Mouse (Mus musculus) stomach, postnatal 0 days (tissue): ENCODE measurements at regions not wholly inside any gene's neighbourhood (a gene's known extent, or its start where the extent isn't known, plus 50 kb on each side); places are given as distances from the start of the nearest gene placed in this dataset.

Source experiments
- CTCF ChIP-seq: IDR thresholded peaks from 2 replicates; pipeline ENCODE4 v1.5.1; 2016; ENCODE audit warnings: antibody characterized with exemption, low read depth, mild to moderate bottlenecking, moderate library complexity
- EP300 ChIP-seq: optimal IDR thresholded peaks from 2 replicates; pipeline ENCODE3; 2016; ENCODE audit warnings: antibody characterized with exemption

- TF ChIP-seq EP300 (no peak), CTCF (no peak)
Observed at GRCm38 (mm10) chr4:21369314-21369713, 316.4 kb downstream of the Prdm13 start.
